Mouse (Mus musculus) c-Kit-negative CD71-positive TER-119-positive erythroid progenitor cells, embryonic 14.5 days (primary cell): ENCODE data around the gene Rpf1.

Experiments
- DNase-seq: peaks from one replicate; pipeline ENCODE4 v3.0.0-alpha.2; 2013; ENCODE audit warnings: low read depth, low spot score

Rpf1 gene

GRCm38 (mm10) chr3:146500003-146500809 lies 21.0 kb downstream of the Rpf1 start:
- peak; percentile 47 for DNase-seq

- DNase-seq, result peak; percentile 73
Measured at GRCm38 (mm10) chr3:146499431-146500002, 21.7 kb downstream of the Rpf1 start, which contains the start of the genes Spata1 and Gng5. Gene Spata1, minus strand, starts transcription at chr3:146499753. Gene Gng5, plus strand, starts transcription at chr3:146499807.

GRCm38 (mm10) chr3:146498989-146499388 lies 22.2 kb downstream of the Rpf1 start:
- DNase-seq, result peak; percentile 36

GRCm38 (mm10) chr3:146494941-146495340 lies 26.3 kb downstream of the Rpf1 start:
- DNase-seq, result no peak

- DNase-seq, result peak; percentile 11
Measured at GRCm38 (mm10) chr3:146486464-146486863, 34.8 kb downstream of the Rpf1 start.

- DNase-seq, result no peak
Measured at GRCm38 (mm10) chr3:146482044-146482443, 39.2 kb downstream of the Rpf1 start.

- DNase-seq, result no peak
Measured at GRCm38 (mm10) chr3:146474428-146474827, 46.8 kb downstream of the Rpf1 start.

- no peak for DNase-seq
Measured at GRCm38 (mm10) chr3:146473741-146474140, 47.5 kb downstream of the Rpf1 start.

- no peak for DNase-seq
Measured at GRCm38 (mm10) chr3:146472657-146473056, 48.6 kb downstream of the Rpf1 start.

GRCm38 (mm10) chr3:146469226-146469625 lies 52.0 kb downstream of the Rpf1 start:
- DNase-seq, result no peak

- no peak for DNase-seq
Measured at GRCm38 (mm10) chr3:146462939-146463338, 58.3 kb downstream of the Rpf1 start.
